Mouse (Mus musculus) kidney, postnatal 25 days (tissue): Measurements from ENCODE around the gene Col26a1.
A peak's percentile ranks its signal among the peaks of the same experiment; 100 is the strongest.

ENCODE experiments used
- DNase-seq, 2 experiments: peaks; one replicate each; pipeline ENCODE4 v3.0.0; 2021; ENCODE audit warnings: mixed read lengths in 2 of 2

Gene Col26a1

DNA sequence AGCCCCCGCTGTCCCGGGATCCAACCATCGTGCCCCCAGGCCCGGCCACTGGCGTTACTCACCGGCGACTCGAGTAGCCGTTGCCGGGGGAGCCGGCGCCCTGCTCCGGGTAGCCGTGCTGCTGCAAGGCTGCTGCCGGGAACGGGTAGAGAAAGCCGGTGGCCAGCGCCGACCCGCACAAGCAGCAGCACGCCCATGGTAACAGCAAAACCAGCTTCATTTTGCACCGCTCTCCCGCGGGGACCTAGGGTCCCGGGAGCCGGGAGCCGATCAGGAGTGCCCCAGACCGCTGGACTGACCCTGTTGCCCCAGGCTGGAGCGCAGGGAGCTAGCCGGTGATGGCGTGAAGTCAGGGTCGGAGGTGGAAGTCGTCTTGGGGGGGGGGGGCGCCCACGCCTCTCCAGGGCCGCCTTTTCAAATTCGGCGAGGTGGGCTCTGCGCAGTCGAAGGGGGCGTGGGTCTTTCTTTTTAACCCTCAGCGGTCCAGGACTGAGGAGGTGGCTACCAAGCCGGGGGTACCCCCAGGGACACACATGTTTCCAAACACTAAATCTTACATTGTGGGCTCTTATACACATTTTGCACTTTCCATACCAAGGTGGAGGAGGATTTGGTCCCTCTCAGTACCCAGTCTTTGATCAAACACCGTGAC is at the start of gene Col26a1:
Gene Col26a1, minus strand, starts transcription at position 422 of the 652 bp plus-strand sequence.
- no peak for DNase-seq

DNA sequence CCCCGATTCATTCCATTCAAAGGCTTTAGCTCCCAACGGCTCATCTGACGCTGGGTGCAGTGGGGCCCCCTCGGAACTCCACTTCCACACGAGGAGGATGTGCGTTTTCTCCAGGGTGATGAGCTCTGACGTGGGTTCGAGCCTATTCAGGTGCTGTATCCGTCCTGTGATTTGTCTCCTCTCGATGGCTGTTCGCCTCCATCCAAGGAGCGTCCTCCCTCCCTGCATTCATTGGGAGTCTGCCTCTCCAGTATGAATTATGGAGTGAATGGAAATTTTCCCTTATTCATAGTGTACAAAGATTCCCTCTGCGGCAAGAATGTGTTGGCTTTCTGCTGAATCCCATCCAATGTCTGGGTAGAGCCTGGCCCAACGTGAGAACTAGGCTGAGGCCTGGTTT is 48.9 kb upstream of the Col26a1 start:
- DNase-seq: no peak

DNA sequence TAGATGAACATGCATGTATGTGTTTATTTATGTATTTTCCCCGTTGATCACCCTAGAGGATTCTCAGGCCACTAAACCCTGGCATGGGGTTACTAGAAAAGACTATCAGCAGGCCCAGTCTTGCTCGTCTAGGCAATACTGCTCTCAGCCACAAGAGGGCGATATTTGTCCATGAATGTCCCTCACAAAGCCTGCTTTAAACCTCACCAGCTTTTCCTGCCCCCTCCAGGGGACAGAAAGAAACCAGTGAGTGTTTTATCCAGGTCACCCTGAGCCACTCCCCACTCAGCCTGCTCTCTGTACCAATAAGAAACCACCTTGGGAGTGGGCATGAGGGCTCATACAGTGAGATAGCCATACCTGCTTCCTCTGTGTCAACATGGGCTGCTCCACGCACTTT is 46.1 kb upstream of the Col26a1 start:
- DNase-seq: peak; percentile 84 to 94

DNA sequence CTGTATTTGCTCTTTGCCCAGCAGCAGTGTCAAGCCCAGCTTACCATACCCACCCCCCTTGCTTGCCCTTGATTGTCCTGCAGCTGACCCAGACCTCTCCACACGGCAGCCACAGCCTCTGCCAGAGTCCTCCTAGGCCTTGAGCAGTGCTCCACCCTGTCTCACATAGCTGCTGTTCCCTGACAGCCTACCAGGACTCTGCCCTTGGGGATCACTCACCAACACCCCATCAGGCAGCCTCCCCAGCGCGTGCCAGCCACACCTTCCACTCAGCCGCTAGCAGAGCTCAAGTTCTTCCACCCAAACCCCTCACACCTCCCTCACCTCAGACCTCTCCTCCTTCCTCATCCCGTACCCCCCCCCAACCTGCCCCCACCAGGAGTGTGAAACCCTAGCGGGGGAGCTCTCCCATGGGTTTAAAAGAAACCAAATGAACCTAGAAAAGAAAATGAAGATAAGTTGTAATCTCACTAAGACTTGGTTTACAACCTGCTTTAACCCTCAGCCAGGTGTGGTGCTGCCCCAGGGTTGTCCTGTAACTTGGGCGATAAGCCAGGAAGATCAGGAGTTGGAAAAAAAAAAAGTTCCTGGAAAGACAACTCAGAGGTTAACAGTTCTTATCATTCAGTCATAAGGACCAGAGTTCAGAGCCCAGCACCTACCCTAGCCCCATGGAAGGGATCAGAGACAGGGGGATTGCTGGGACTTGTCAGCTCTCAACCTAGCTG is 40.9 kb upstream of the Col26a1 start:
- peak; percentile 6 to 77 for DNase-seq

DNA sequence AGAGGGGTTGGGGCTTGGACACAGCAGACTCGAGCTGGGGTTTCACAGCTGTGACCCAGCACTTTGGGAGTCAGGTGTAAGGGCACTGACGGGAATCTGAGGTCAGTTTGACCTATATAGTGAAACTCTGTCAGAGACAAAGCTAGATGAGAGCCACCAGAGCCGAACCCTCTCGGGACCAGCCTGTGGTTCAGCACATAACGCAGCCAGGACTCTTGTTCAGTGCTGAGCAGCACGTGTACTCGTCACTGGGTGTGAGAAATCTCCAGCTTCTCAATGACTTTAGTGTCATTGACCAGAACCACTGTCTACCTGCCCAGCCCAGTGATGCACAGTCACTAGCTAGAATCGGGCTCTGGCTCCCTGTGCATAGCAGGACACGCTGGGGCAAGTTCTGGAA is 39.8 kb upstream of the Col26a1 start:
- DNase-seq: no peak

DNA sequence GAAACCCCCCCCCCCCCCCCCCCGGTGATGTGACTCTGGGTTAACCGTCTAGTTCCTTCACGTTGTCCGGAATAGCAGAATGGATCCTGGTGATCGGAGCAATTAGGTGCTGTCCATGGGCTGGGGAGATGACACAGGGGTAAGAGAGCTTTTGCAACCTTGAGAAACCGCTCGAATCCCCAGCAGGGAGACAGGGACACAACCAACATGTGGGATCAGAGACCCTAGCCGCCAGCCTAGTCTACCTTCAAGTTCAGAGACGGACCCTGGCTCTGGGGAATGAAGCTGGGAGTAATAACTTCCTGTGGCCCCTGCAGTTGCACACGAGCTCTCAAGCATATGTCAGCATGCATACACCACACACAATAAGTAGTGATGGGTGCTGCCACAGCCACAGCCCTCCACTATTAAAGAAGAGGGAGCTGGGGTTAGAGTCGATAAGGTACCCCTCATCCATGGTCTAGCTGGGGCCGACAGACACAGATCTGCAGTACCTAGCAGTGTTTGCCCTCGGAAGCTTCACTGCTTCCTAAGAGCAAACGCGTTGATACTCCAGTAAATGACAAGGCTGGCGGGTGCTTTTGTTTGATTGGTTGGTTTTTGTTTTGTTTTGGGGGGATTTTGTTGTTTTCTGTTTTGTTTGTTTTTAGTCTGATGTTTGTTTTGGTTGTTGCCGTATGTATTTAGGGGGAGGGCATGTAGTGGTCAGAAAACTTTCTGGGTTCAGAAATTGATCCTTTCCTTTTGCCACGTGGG is 36.7 kb upstream of the Col26a1 start:
- DNase-seq: no peak

DNA sequence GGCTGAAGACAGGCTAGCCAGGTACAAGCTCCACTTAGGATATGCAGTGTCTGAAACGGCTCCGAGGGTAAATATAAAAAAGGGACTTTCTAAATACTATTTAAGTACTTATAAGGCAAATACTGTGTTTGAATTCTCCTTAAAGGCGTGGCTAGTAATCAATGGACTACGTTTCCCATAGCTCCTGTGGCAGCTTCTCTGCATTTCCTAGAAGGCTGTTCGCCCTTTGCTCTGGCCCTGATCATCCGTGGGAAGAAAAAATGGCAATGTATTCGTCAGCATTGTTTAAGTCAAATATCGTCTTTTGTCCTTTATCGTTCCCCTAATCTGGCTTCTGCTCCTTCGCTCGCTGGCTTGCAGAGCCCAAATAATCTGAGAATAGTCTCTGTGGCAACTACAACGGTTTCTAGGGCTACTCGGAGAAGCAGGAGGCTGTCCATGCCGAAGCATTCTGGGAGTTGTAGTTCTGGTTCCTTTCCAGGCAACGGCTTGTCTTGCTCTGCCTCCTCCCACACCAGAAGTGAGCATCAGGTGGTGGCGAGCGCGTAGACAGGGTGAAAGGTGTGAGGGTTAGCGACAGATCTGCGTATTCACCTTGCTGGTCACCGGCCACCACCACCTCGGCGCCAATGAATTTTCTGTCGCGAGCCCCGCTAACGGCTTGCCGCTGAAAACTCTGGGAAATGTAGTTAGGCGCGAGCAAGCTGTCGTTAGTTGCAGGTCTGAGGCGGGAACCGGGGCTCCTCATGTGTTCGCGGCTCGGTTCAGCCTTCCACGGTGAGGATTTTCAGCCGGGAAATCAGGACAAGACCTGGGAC is 35.9 kb upstream of the Col26a1 start:
- peak; percentile 71 to 79 for DNase-seq

DNA sequence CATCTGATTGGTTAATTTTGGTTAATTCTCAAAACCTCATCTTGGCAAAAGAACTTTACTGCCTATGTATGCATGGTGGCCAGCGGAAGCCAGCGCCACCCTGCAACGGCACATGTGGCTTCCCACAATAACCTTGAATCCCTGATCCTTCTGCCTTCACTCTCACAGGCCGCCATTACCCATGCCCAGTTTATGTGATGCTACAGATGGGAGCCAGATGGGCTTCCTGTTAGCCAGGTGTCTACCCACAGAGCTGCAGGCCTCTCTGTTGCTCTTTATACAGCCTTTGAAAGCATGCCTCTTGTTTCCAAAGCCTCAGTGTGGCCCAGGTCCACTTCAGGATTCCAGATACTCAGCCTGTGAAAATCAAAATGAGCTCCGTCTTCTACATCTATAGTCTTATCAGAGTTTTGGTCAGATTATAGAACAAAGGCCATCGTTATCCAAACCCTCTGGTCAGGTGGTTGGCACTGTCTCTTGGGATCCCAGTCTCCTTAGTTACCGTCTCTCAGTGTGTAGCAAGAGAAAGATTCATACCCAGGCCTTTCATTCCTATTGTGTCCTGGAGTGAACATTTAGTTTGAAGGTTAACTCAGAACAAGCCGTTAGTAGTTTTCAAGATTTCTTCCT is 34.7 kb upstream of the Col26a1 start:
- DNase-seq: no peak

DNA sequence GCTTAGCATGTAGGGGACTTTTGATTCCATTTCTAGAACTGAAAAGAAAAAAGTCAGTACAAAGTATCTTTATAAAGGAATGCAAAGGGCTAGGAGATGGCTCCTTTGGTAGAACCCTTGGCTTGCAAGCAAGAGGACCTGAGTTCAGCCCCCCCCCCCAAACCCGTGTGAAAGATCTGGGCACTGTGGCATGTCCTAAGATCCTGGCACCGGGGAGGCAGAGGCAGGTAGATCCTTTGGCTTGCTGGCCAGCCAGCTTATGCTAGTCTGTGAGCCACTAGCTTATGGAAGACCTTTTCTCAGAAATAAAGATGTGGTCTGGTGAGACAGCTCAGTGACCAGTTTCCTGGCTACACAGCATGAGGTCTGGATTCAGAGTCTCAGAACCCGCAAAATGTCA is 31.2 kb upstream of the Col26a1 start:
- no peak for DNase-seq

DNA sequence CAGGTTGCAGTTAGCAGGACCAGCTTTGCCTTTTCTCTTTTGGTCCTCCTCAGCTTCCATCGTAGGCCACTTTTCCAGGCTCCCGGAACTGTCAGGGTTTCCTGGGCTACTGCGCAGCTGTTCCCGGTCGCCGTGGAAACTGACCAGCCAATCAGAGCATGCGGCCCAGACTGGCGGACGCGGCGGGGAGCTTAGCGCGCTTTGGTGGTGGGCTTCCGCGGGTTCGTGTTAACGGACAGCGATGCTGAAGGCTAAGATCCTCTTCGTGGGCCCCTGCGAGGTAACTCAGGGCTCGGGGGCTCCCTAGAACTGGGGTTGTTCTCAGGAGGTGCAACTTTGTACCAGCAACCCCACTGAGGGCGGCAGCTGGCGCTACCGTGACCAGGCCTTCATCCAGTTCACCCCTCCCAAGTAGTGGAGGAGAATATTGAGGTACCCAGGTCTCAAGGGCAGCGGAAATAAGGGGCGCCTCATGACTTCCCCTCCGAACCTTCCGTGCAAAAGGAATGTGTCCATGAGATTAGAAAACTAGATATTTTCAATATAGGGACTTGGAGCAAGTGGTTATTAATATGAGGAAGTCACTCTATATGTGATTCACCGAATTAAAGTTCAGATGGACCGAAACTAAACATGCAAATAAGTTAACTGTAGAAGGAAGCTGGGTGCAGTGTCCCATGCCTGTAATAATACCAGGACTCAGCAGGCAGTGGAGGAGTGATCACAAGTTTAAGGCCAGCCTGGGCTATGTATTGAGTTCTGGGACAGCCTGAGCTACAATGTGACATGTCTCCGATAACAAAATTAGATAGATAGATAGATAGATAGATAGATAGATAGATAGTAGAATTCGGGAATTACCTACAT is 25.2 kb upstream of the Col26a1 start, which contains the start of gene Ift22:
Gene Ift22, plus strand, starts transcription at position 160 of the 867 bp plus-strand sequence.
- DNase-seq: peak; percentile 97

DNA sequence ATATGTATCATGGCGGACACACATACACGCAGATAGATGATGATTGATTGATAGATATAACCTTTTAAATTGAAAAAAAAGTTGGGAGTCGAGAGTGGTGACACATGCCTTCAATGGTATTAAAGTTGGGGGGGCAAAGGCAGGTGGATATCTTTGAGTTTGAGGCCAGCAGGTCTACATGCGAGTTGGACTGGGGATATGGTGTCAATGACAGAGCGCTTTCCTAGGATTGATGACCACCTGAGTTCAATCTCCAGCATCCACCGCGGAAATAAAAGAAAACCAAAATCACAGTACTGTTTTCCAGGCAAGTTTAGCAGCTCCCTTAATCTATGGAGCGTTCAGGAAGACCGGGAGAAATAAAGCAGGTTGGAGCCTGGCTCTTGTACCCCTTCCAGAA is 24.6 kb upstream of the Col26a1 start:
- no peak for DNase-seq

DNA sequence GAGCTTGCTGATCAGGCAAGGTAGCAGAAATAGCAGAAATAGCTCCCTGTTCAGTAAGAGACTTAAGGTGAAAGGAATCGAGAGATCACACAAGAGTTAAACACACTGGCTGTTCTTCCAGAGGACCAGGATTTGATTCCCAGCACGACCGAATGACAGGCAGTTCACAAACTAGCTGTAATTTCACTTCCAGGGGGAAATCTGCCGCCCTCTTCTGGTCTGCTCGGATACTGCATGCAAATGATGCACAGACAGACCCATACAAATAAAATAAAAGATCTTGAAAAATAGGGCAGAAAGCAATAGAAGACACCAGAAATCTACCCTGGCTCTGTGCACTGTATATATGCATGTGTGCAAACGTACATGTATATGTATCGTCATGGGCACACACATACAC is 22.6 kb upstream of the Col26a1 start:
- peak in 1 of 2 experiments; percentile 51 for DNase-seq

DNA sequence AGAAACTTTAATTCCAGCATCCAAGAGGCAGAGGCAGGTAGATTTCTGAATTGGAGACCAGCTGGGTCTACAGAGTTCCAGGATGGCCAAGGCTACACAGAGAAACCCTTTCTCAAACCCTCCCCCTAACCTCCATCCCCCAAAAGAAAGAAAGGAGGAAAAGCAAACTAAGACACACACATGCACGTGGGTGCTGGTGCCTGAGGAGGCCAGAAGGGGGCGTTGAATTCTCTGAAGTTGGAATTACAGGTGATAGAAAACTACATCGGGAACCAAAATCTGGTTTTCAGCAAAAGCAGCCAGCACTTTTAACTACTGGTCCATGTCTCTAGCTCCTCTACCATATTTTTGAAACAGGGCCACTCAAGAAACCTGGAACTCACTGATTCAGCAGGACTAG is 21.6 kb upstream of the Col26a1 start:
- DNase-seq: no peak

DNA sequence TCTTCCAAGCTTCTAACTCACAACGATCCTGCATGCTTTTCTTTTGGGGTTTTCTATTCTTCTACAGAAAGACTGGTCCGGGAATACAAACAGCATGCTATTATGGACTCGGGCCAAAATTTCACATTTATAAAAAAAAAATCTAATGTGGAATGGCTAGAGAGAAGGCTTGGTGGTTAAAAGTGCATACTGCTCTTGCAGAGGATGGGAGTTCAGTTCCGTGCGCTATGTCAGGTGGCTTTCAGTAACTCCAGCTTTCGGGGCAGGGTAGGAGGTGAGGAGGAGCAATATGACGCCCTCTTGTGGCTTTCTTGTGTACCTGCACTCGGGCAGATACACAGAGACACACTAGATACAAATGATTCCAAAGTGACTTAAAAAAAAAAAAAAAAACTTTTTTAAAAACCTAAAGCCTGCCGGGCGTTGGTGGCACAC is 12.5 kb upstream of the Col26a1 start:
- no peak for DNase-seq

DNA sequence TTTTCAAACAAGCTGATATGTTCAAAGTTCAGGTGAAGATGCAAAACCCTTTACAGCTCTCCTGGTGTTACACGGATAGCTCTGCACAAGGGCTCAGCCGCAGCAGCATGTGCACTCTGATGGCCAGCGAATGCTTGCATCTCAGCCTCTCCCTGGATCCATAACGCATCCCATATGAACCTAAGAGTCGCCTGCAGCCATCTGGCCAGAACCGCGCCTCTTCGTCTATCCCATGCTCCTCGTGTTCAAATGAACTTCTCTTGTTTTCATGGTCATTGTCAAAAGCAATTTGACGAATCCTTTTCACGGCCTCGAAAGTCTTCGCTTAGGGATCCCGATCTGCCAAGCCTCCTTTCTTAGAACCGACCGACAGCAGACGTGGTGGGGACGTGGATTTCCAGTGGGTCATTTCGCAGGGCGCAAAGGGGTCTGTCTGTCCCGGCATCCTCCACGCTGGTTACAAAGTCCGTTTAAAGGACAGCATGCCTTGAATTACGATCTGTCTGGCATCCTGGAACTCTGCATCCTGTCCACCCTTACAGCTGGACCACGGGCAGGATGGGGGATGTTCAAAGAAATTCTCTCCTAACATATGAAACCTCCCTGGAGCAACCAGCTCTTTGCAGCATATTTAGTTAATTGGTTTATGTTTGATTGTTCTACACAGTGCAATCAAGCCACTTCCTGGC is 12.0 kb upstream of the Col26a1 start:
- no peak for DNase-seq

DNA sequence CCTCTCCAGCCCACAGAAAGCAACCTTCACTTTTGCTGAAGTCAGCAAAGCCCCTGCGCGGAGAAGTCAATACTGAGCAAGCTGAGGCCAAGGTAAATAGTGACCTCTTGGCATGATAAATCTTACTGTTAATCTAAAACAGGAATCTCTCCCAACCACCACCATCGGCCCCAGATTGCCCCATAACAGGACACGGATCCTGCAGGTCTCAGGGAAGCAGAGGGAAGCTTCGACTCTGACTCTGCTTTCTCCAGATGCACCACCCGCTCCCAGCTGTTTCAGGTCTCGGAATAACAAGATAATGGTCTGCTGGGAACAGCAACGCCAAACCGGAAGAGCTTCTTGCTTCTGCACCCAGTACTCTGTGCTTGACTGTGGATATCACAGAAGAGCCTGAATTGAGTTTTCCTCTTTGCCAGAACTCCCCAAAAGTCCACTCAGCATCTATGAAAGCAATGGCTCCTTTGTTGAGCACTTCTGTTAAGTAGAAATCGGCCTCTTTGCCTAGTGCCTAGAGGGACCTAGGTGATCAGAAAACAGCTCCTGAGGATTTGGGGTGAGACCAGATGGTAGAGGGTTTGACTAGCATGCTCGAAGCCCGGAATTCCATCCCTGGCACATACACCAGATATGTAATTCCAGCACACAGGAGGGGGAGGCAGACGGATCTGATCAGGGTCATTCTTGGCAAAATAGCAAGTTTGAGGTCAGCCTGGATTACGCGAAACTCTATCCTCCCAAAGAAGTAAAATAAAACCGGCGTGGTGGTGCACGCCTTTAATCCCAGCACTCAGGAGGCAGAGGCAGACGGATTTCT is 5.7 kb upstream of the Col26a1 start:
- DNase-seq: no peak

DNA sequence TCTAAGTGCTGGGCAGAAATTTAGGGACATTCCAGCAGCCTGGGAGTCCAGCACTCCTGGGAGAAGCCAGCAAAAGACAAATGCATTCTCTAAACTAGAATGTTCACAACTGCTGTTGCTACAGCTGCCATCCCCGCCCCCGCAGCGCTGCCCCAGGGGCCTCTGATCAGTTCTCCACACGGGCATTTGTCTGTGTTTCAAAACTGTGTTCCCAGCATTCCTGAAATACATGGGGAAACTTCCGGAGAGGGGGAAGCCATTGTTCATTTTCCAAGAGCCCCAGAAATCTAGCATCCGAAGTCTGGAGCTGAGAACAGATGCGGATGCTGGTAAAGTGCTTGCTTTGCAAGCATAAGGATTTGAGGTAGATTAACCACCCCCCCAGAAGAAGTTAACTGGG is 3.9 kb upstream of the Col26a1 start:
- DNase-seq: no peak

DNA sequence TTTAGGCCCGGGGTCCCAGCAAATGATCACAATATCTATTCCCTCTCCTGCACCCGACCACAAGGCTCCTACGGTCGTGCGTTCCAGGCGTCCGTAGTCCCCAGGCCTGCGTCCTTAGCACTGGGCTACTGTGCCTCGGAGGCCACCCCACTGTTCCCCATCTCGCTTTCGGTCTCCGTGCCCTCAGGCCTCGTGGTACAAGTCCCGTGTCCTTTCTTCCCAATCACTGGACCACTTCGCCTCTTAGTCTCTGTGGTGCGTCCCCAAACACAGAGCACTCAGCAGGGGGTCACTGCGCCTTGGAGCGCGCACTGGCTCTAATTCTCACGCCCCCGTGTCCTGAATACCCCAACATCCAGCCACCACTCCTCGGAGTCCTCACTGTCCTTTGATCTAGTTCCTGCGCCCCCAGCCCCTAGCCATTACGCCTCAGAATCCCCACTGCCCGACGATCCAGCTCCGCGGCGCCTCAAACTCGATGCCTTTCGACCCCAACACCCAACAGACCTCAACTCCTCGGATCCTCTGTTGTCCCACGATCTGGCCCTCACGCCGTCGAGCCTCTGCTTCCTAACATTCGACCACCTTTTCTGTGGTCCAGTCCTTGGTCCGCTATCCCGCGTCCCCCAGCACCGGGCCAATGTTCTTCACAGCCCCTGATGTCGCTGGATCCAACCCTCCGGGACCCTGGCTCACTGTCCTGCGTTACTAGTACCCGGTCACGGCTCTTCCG is 788 bp downstream of the Col26a1 start:
- DNase-seq: no peak

DNA sequence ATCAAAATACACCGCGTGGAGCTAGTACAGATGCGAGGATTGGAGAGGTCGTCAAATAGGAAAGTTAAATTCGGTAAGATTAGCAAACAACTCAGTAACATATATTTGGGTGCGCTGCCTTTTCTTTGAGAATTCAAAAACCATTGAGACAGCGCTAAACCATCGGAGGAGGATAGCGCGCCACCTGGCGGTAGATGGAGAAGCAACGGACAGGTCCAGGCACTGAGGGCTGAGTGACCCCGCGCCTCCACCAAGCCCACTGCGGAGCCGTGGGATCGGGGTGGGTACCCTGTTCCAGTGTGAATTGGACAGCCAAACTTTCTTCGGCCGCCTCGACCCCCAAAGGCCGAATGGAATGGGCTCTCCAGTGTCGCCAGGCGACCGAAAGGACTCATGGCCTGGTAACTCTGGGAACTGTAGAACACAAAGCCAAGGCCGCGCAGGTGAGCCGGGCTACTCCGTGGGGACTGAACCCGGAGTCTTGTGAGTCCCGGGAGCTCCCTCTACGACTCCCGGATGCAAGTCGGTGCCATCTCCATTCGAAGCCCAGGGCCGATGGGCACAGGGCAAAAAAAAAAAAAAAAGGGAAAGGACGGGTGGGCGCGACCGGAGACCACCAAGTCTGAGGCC is 1.5 kb downstream of the Col26a1 start:
- peak; percentile 77 to 93 for DNase-seq
